Mouse (Mus musculus) bone marrow macrophage, adult 2 months (primary cell): ENCODE data around the gene Pitpna.

ENCODE experiments used
- CTCF ChIP-seq: IDR thresholded peaks from 2 replicates; pipeline ENCODE4 v1.5.1; 2012; ENCODE audit warnings: low read depth, mild to moderate bottlenecking, low read length, moderate library complexity
- POLR2A ChIP-seq: IDR thresholded peaks from 2 replicates; pipeline ENCODE4 v1.6.1; 2012; ENCODE audit warnings: mild to moderate bottlenecking, low read depth, low read length, borderline replicate concordance

GRCm38 (mm10) chr11:75560530-75561409 is 27.1 kb upstream of the Pitpna start:
- TF ChIP-seq POLR2A: no peak
- no peak for TF ChIP-seq CTCF
